Mouse (Mus musculus): ENCODE results near the gene Tnik.

Tnik gene

DNA sequence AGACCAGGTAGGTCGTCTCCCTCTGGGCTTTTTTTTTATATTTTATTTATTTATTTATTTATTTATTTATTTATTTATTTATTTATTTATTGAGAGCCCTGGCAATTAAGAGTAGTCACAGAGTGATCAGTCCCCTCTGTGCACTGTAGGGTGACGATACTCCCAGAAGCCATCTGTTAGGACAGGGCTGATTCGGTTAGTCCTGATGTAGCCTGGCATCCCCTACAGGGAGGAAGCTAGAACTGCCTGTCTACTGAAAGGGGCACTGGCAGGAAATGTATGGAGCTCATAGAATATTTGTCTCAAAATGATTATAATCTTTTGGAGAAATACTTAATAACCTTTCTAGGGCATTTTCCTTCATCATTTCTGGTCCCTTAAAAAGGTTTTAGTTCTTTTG is 147.3 kb downstream of the Tnik start:
- DNase-seq: peak; percentile 15

DNA sequence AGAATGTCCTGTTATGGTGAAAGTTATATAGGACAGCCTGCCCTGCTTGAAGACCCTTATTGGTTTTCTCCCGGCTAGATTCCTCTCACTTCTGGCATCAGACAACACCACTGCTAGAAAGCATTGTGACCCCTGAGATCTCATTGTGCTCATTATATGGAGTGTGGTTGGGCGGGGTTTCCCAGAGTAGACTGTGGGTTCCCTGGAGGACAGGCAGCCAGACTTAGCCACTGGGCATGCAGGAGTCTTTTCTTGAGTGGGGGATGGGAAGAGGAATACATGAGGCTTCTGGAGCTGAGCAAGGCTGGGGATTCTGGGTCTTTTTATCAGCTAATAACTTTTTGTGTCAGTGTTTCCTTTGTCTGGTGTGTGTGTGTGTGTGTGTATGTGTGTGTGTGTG is 153.0 kb downstream of the Tnik start:
- DNase-seq: no peak

DNA sequence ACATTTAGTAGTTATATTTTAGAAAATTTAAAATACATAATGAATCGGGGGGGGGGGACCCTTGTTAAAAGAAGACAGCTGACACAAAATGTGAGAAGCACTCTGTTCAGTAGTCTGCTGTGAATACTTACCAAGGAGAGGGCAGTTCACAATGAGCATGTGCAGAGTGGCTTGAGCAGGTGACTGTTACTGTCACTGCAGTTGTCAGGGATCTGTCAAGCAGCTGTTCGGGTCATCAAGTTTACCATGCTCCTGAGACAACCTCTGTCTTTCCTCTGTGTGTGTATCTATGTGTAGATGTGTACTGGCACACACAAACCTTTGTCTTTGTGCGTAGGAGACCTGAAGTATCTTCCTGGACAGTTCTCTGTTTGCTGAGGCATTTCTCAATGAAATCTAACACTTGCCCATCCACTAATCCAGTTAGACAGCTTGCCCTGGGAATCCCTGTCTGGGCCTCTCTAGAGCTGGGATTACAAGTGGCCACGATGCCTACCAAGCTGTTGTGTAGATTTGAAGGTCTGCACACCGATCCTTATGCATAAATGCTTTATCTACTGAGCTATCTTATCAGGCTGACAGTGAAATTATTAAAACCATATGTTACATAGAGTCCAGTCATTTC is 154.2 kb downstream of the Tnik start:
- DNase-seq: no peak

DNA sequence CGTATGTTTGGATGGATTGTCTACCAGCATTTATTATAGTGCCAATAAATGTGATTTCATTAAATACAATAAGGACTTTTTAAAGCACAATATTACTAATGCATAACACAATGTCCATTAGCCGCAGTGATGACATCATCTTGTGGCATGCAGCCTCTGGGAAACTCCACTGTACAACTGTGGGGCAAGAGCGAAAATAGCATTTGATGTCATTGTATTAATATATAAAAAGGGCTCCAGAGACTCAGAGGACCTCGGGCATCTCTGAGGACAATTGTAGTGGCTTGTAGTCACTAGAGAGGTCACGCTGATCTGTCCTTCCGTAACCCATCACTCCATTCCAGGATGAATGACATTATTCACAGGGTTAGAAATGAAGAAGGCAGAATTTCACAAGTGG is 157.2 kb downstream of the Tnik start:
- no peak for DNase-seq

DNA sequence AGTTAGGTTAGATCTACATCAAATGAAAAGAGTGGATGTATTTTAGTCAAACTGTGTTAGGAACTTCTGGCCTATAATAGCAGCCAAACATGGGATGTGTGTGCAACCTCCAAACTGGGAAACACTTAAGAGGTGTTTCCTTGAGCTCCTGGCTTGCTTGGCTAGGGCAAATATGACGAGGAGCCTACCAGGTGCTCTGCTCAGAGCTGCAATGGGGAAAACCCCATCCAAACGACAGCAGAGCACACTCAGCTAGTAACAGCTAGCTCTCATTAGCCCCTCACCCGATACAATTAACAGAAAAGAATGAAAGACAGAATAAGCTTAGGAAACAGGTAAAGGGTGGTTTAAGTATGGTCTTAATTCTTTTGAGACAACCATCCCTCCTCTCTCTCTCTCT is 157.7 kb downstream of the Tnik start:
- no peak for DNase-seq

DNA sequence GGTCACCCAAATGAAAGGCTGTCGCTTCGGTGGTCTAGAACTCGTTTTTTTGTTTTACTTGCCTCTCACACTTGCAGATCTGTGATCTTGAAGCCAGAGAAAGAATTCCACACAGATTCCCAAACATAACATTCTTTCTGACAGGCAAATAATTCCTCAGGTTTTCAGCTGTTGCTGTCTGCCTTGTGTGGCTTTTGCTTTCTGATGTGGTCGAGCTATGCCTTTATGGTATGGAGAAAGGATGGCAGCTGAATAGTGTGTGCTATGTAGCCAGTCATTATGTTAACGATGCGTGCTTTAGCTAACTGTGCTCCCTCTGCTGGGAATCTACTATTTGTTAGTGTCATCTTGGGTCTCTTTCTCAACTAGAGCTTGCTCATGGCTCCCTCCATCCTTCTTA is 158.8 kb downstream of the Tnik start:
- DNase-seq: no peak

DNA sequence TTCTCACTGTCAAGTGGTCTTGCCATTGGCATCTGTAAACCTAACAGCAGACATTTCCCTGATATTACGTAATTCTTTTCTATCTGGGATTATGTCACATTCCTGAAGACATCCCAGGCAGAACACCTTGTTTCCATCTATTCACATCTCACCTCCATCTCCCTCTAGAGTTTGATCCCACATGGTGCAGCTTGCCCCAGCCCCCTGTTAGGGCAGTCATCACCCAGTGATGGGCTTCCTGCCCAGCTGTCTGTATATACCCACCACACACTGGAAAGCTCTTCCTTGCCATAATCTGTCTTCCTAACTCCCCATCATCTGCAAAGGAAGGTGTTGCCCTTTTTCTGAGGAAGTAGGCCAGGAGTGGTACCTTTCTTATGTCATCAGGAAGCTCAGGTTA is 159.2 kb downstream of the Tnik start:
- DNase-seq: no peak

DNA sequence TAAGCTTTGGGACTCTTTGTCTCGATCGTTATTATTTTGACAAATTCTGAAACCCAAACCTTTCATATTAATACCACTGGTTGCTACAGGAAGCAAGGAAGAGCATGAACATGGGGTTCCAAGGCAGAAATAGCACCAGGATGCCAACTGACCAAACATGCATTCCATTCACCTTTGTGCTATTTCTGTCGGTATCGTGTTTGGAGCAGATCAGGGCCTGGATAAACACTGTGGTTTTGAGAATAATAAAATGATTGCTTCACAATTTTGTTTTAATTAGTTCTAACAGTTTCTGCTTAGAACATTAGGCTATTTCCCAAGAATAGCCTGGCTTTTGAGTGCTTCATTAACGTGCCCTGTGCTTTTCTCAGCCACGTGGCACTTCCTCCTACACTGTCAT is 162.9 kb downstream of the Tnik start:
- DNase-seq: no peak

DNA sequence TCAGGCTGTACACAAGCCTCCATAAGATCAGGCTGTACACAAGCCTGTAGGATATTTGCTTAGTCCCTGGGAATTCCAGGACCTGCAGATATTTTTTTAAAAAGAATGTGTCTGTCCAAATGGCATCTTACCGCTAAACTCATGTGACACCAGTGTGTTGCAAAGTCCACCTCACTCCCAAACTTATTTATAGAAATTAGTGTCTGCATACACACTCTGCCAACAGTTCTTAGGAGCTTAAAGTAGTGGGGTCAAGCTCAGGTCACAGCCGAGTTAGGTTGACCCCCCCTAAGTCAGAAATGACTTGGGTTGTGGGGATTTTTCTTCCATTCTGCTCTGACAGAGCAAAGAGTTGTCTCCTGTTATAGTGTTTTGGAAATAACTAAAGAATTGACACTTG is 168.4 kb downstream of the Tnik start:
- no peak for DNase-seq

DNA sequence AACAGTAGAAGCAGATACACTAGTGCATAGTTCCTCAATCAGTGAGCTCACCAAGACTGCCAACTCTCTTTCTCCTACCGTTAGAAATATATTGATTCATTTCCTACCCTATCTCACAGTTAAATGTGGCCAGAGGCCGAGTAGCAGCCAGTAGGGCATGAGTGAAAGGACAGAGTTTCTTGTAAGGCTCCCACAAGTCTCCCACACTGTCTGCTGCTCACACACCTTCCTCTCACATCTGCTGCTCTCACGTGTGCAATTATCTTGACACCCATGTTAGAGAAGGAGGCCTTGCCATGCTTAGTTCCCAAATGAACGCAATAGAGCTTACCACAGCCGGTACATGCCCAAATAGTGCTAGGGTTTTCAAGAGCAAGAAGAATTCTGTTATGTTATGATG is 169.3 kb downstream of the Tnik start:
- no peak for DNase-seq

DNA sequence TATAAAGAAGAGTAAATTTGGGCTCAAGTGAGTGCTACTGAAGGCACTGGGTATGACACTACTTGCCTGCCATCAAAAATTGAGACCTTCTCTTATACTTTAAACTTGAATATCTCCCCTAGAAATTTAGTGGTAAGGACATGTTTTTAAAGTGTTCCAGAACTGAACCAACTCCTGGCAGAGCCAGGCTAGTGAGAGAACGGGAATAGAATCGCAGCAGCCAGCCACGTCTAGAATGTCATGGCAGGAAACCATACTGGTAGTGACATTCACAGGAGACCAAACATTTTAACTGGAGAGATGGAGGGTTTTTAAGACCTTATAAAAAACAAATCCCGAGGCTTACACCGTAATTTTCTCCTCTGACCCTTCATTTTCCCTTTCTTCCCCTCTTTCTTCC is 172.5 kb downstream of the Tnik start:
- no peak for DNase-seq

DNA sequence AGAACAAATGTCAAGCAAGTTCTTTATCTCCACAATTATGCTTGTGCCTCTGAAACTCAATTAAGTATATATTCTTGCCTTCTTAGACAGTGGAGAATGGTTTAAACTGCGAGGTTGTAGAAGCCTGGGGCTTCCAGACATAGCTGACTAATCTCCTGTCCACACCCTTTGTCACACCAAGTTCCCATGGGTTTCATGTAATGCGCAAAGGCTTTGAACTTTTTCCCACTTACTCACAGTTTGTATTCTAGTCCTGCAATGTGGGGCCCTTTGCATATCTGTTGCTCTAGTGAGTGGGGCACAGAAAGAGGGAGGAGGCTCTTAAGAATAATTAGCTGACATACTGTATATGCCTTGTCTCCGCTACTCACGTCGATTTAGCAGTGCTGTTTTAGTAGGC is 174.4 kb downstream of the Tnik start:
- DNase-seq: no peak

DNA sequence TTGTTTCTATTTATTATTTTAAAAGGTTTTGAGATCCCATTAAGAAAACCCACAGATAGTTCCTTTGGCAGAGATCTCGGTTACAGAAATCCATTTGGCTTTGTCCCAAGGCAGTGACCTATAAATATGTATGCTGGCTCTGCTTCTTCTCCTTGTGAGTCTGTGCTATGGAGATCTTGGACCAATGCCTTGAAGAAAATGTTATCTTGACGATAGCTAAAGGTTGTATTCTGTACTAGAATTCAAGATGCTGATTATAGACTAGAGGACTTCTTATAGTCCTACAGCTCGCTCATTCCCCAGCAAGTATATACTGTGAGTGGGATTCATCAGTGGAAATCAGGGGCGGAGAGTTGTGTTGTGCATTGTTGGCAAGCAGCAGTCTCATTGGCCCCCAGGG is 178.5 kb downstream of the Tnik start:
- DNase-seq: no peak

DNA sequence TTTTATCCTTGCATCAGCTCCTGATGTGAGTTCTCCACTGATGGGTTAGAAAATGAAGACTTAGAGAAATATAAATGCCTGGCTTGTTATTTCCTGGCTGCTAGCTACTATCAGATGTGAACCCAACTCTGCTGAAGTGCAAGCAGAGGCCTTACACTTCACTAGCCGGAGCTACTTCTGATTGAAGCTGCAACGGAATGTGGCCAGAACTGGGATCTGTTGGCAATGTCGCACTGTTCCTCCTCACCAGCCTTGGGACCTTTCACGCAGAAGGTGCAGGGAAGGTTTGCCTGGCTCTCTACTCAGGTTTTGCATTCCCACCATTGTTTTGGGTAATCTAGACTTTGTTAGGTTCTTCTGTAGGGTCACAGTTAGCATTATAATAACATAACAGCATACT is 179.1 kb downstream of the Tnik start:
- no peak for DNase-seq

DNA sequence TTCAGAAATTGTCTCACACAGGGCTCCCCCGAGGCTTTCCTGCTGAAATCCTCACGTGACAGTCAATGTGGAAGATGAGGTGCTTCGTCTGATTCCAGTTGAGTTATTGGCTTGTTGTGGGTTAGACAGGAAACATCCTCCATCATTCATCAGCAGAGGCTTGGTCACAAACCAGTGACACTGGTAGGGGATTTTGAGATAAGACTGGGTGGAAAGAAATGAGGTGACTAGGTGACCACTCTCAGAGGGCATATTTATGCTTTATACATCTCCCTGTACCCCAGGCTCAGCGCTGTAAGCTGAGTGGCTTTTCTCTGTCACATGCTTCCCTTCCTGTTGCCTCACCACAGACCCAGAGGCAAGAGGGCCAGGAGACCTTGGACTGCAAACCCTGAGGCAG is 184.9 kb downstream of the Tnik start:
- DNase-seq: no peak

DNA sequence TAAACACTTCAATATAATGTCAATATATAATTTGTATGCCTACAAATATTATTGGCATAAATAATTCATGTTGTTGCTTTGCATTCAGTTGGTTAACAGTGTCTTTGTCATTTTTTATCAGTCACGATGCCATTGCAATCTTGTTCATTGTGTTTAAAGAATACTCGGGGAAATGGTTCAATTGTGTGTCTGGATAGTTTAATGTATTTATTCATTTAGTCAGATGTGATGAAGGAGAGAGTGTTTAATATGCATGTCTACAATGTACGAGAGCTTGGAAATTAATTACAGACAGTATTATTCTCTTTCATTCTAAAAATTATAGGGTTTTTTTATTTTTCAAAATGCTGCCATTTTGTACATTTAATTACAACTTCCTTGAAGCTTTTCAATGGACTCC is 190.4 kb downstream of the Tnik start:
- DNase-seq: no peak

DNA sequence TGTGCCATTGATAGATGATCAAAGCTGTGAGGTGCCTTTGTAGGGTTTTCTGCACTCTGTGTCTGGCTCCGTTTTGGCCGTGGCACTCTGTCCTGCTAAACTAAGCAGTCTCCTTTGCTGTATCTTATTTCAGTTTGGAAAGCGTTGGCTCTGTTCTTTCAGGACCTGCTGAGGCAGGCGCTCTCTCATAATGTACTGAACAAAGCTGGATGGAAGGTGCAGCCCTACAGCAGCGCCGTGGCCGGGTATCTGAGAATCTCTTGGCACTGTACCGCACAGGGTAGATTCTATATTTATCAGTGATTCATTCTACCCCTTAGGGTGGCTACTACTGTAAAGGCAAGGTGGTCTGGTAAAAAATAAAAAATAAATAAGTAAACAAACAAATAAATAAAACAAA is 193.8 kb downstream of the Tnik start:
- no peak for DNase-seq

DNA sequence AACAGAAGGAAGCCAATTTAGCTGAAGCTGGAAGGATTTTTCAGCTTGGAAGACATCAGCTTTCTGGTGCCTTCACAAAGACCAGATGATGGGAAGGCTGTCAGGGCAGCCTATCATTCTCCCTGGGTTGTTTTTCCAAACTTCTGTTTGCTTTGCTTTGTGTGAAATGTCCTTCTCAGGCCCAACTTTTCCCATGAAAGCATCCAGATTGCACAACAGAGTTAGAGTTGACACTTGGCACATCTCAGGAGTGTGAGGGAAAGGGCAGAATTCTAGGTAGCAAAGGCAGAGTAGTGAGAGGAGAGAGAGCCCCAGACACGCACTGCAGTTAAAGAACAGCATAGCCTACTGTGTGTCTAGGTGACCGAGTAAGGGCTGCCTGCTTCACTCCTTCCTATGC is 194.5 kb downstream of the Tnik start:
- peak; percentile 50 for DNase-seq

DNA sequence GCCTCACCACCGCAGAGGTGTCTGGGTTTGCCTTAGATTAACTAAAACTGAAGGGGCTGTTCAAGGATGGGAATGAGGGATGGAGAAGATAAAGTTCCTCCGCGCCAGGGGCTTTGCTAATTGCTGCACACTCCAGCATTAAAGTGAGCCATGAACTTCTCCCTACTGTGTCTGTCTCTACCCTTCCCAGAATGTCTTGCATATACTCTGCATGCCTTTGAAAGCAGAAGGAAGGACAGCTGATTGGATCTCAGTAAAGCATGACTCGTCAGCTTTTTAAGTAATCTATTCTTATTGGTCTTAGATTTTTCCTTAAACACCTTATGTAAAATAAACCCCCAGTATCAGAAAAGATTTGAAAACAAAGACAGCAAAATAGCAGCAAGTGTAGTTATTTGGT is 203.7 kb downstream of the Tnik start:
- no peak for DNase-seq

DNA sequence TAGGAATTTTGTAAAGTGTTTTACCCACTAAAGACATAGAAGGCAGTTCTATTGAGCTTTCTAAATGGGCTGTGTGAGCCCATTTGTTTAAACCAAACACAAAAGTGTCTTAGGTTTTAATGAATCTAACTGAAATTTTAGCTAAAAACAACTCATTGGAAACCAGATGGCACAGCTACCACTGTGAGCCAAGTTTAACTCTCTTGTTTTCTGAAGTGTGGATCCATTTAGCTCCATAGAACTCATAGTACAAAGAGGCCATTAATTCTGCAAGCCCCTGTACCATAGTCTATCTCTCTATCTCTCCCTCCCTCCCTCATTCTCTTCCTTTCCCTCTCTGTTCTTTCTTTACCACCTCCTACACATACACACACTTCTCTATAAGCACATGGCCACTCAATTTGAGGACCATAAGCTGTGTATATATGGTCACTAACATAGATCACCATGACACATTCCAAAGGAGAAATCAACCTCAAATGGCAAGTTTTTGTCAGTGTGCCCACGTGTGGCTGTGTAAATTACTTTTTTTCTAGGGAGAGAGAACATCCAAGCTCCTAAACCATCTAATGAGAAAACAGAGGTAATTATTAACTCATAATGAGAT is 204.2 kb downstream of the Tnik start:
- DNase-seq: no peak

DNA sequence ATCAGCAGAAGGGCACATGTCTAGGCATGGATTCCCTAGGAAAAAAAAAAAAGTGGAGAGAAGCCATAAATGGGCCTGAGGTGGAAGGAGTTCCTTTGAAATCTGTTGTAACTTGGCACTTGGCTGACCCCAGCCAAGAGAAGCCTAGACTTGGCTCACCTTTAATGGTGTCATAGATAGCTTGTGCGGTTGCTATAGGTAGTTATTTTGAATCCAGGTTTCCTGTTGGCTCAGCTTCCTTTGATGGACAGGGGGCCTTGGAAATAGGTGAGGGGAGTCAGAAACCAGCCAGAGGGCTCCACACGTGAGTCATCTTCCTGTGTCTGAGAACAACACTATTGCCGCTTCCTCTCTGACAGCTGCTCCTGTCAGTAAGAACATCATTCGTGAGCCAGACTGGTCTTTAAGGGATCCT is 204.9 kb downstream of the Tnik start:
- DNase-seq: no peak

DNA sequence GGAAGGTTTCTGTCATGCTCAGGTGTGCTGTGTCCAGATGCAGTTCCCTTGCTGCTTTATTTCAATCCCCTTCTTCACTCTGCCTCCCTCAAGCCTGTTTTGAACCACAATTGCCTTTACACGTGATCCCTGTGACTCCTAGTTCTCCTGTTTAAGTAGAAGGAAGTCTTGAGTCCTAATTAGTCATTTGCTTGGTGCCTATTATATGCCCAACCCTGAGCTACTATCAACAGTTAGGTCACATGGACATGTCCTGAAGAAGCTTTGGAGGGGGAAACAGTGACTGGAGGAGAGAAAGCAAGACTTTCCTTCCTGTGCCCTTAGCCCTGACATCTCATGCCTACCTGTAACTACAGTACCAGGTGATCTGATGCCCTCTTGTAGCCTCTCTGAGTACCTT is 210.4 kb downstream of the Tnik start:
- DNase-seq: no peak

DNA sequence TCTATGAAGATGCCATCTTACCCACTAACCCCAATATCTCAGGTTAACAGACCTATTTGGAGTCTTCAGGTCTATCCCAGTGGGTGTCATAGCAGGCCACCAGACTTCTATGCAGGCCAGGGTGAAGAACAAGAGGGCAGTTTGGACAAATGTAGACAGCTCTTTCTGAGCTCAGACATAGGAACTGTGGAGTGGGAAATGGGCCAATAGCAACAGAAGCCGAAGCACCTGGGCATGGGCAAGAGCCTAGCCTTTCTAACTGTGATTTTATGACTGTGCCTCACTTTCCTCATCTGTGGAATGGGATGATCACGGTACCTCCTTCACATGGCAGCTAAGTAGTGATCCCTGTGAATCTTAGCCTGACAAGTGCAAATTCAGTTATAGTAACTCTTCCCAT is 214.4 kb downstream of the Tnik start:
- no peak for DNase-seq

DNA sequence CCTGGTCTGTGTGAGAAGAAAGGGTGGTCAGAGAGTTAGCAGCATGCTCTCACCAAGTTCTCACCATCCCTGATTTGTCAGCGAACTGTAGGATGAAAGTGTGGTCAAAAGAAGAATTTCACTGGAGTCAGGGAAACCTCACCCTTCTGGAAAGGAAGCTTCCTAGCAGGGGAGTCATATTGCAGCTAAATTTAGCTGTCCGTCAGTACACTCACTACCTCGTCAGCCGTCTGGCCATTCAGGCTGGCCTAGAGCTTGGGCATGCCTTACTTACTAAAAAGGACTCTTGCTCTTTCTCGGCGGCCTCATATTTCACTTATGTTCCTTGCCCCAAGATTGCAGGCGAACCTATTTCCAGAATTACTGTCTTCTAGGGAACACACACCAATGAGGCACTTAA is 222.7 kb downstream of the Tnik start:
- DNase-seq: no peak

DNA sequence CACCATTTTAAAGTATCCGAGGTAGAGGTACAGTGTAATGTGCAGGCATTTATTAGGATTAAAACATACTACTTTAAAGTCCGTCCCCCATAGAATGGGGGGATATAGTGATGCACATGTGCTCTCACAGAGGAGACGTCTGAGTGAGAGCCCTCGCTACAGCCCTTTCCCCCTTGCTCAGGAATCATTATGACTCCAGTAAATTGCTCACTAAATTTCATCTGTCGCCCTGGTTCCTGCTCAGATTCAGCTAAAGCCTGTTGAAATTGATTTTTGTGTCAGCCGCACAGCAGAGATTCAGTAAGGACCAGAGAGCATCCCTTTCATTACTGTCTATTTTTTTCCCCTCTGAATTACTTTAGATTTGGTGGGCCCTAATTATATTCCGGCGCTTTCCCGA is 224.4 kb downstream of the Tnik start:
- no peak for DNase-seq

Data from lung, postnatal 36 days (tissue).